Comparison of ENCODE assay signal across 30 mouse cellular contexts in genomic region chr13:120026911-120027310, GRCm38 (mm10). TPM values are rescaled to one million over a fixed set of nuclear protein-coding genes. Genes with fewer than 3 reads are reported as not detected.
"Had no signal": no experiment of that assay in that cellular context is flagged by ENCODE, and none has a peak within 500 bp of the region (broad histone marks: within the 10 kb centered on the region; RNA-seq: fewer than 3 reads in every experiment).

TSS of gene Gm36079 (minus strand) at chr13:120027011.

RNA-seq across cellular contexts. Expression of gene Gm36079, which starts in this region (rescaled TPM):
- total RNA-seq: common myeloid progenitor, adult 5-6 weeks; forebrain, postnatal 0 days; gastrocnemius, adult 18-20 months; gastrocnemius, adult 2 months; gastrocnemius, adult 8-10 months; gastrocnemius, postnatal 10 days; gastrocnemius, postnatal 14 days; gastrocnemius, postnatal 25 days; gastrocnemius, postnatal 36 days; gastrocnemius, postnatal 4 days; granulocyte monocyte progenitor cell, adult 5-6 weeks; heart, adult 18-20 months; heart, adult 2 months; heart, adult 8-10 months had no signal
- polyA plus RNA-seq: cortical plate, adult 2 months; embryonic facial prominence, embryonic 10.5 days; embryonic facial prominence, embryonic 11.5 days; embryonic facial prominence, embryonic 12.5 days; embryonic facial prominence, embryonic 13.5 days; embryonic facial prominence, embryonic 14.5 days; embryonic facial prominence, embryonic 15.5 days; erythroblast, embryonic 14.5 days; forebrain, embryonic 10.5 days; forebrain, embryonic 11.5 days; forebrain, embryonic 12.5 days; forebrain, embryonic 13.5 days; forebrain, embryonic 15.5 days; forebrain, embryonic 16.5 days; forebrain, postnatal 0 days; frontal cortex, adult 2 months; gonadal fat pad, adult 2 months; heart, adult 2 months had no signal
